Mouse (Mus musculus) adrenal gland, postnatal 36 days (tissue): Measurements from ENCODE around the gene Ankrd44. TPM values are rescaled to one million over a fixed set of nuclear protein-coding genes. Genes with fewer than 3 reads are reported as not detected.

Experiments
- DNase-seq, 2 experiments: peaks; one replicate each; pipeline ENCODE4 v3.0.0; 2021; ENCODE audit warnings: mixed read lengths in 1 of 2
- total RNA-seq, 2 experiments: library from RNA; stranded (reverse); gene quantifications; 2 replicates each; pipeline ENCODE4 v1.2.3; 2021

The Ankrd44 gene
- total RNA-seq, 2 experiments from 2014 or later, result 15.6 to 17.1 TPM

- no peak for DNase-seq
These were observed 168.9 kb downstream of the Ankrd44 start for GRCm38 (mm10) chr1:54757291-54757690.

GRCm38 (mm10) chr1:54755690-54756365, 170.4 kb downstream of the Ankrd44 start:
- DNase-seq, result no peak

- DNase-seq, result no peak
These were observed 176.2 kb downstream of the Ankrd44 start for GRCm38 (mm10) chr1:54749961-54750360.

- no peak for DNase-seq
These were observed 176.7 kb downstream of the Ankrd44 start for GRCm38 (mm10) chr1:54749516-54749915.

- no peak for DNase-seq
These were observed 178.3 kb downstream of the Ankrd44 start for GRCm38 (mm10) chr1:54747785-54748420.

GRCm38 (mm10) chr1:54745666-54746065, 180.5 kb downstream of the Ankrd44 start:
- no peak for DNase-seq

GRCm38 (mm10) chr1:54744171-54744570, 182.0 kb downstream of the Ankrd44 start:
- DNase-seq, result no peak

- DNase-seq, result no peak
These were observed 183.1 kb downstream of the Ankrd44 start for GRCm38 (mm10) chr1:54743072-54743471.

GRCm38 (mm10) chr1:54740936-54741335, 185.3 kb downstream of the Ankrd44 start:
- peak; percentile 22 to 41 for DNase-seq

- DNase-seq, result no peak
These were observed 188.7 kb downstream of the Ankrd44 start for GRCm38 (mm10) chr1:54737472-54737871.

- DNase-seq, result no peak
These were observed 191.1 kb downstream of the Ankrd44 start for GRCm38 (mm10) chr1:54734917-54735664.

GRCm38 (mm10) chr1:54729316-54729715, 196.9 kb downstream of the Ankrd44 start:
- peak in 1 of 2 experiments; percentile 7 for DNase-seq

GRCm38 (mm10) chr1:54726555-54726954, 199.6 kb downstream of the Ankrd44 start:
- DNase-seq, result no peak

- no peak for DNase-seq
These were observed 209.3 kb downstream of the Ankrd44 start for GRCm38 (mm10) chr1:54716921-54717320.

GRCm38 (mm10) chr1:54715061-54715760, 211.0 kb downstream of the Ankrd44 start:
- peak in 1 of 2 experiments; percentile 32 for DNase-seq

- DNase-seq, result peak in 1 of 2 experiments; percentile 5
These were observed 212.7 kb downstream of the Ankrd44 start for GRCm38 (mm10) chr1:54713231-54714173.

- DNase-seq, result no peak
These were observed 214.6 kb downstream of the Ankrd44 start for GRCm38 (mm10) chr1:54711568-54711967.

- no peak for DNase-seq
These were observed 215.6 kb downstream of the Ankrd44 start for GRCm38 (mm10) chr1:54710550-54710949.

GRCm38 (mm10) chr1:54707888-54708565, 218.2 kb downstream of the Ankrd44 start:
- DNase-seq, result no peak

- DNase-seq, result no peak
These were observed 218.9 kb downstream of the Ankrd44 start for GRCm38 (mm10) chr1:54707036-54707887.
